Mouse (Mus musculus): ENCODE results near the gene Sesn2. TPM values are rescaled to one million over a fixed set of nuclear protein-coding genes. Genes with fewer than 3 reads are reported as not detected.

The Sesn2 gene
- polyA plus RNA-seq, 1 experiment from 2014 or later: 10.2 TPM

Other genes starting within 250 kb of the Sesn2 start
- gene Gmeb1, start 248.9 kb downstream of the Sesn2 start, polyA plus RNA-seq (2016; fragmentation: Nextera tagmentation; extraction: Ambion mirVana): 41.9 and 45.4 TPM in 2 replicates
- gene Taf12, start 236.1 kb downstream of the Sesn2 start, polyA plus RNA-seq (2016; fragmentation: Nextera tagmentation; extraction: Ambion mirVana): 48.6 and 55.8 TPM in 2 replicates
- gene Rab42, start 207.1 kb downstream of the Sesn2 start, polyA plus RNA-seq (2016; fragmentation: Nextera tagmentation; extraction: Ambion mirVana): 1.0 and 1.2 TPM in 2 replicates
- gene Trnau1ap, start 181.0 kb downstream of the Sesn2 start, polyA plus RNA-seq (2016; fragmentation: Nextera tagmentation; extraction: Ambion mirVana): 77.1 and 77.9 TPM in 2 replicates
- gene Rcc1, start 156.9 kb downstream of the Sesn2 start, polyA plus RNA-seq (2016; fragmentation: Nextera tagmentation; extraction: Ambion mirVana): 71.0 and 75.8 TPM in 2 replicates
- gene Phactr4, start 88.0 kb downstream of the Sesn2 start, polyA plus RNA-seq (2016; fragmentation: Nextera tagmentation; extraction: Ambion mirVana): 16.2 and 18.3 TPM in 2 replicates
- 18.8 and 24.2 TPM in 2 replicates for gene Med18, start 46.6 kb downstream of the Sesn2 start, polyA plus RNA-seq (2016; fragmentation: Nextera tagmentation; extraction: Ambion mirVana)
- gene Atpif1, start 23.2 kb upstream of the Sesn2 start, polyA plus RNA-seq (2016; fragmentation: Nextera tagmentation; extraction: Ambion mirVana): 1,288 and 1,313 TPM in 2 replicates
- 167 and 191 TPM in 2 replicates for gene Dnajc8, start 25.0 kb upstream of the Sesn2 start, polyA plus RNA-seq (2016; fragmentation: Nextera tagmentation; extraction: Ambion mirVana)
- 0.64 and 0.66 TPM in 2 replicates for gene Ptafr, start 53.6 kb upstream of the Sesn2 start, polyA plus RNA-seq (2016; fragmentation: Nextera tagmentation; extraction: Ambion mirVana)
- gene Eya3, start 128.5 kb upstream of the Sesn2 start, polyA plus RNA-seq (2016; fragmentation: Nextera tagmentation; extraction: Ambion mirVana): 23.7 and 26.1 TPM in 2 replicates
- 3.4 and 3.6 TPM in 2 replicates for gene Xkr8, start 222.0 kb upstream of the Sesn2 start, polyA plus RNA-seq (2016; fragmentation: Nextera tagmentation; extraction: Ambion mirVana)
- 1.0 and 1.5 TPM in 2 replicates for gene Smpdl3b, start 246.8 kb upstream of the Sesn2 start, polyA plus RNA-seq (2016; fragmentation: Nextera tagmentation; extraction: Ambion mirVana)

Data from neural tube, embryonic 12.5 days (tissue).